Mouse (Mus musculus) heart, adult 18-20 months (tissue): ENCODE measurements around the gene Vmn1r192. TPM values are rescaled to one million over a fixed set of nuclear protein-coding genes. Genes with fewer than 3 reads are reported as not detected.
"Not testable (repeated sequence)": the region's sequence is repeated elsewhere in the genome, so short reads cannot be mapped to it uniquely, and the experiment has no call there.

Source experiments
- DNase-seq, 2 experiments: peaks; one replicate each; pipeline ENCODE4 v3.0.0; 2021 to 2022; ENCODE audit warnings: mixed read lengths in 1 of 2
- long read RNA-seq, 2 experiments: library from polyadenylated mRNA; stranded (forward); transcript quantifications; one replicate each; pipeline ENCODE4 v2.0.0; 2021
- microRNA-seq, 2 experiments: library from miRNA; unstranded; fragments of <30 nt; microRNA quantifications; one replicate each; pipeline ENCODE4 v1.2.0; 2022
- total RNA-seq, 2 experiments: library from RNA; stranded (reverse); gene quantifications; 2 replicates each; pipeline ENCODE4 v1.2.3; 2021

Vmn1r192 gene
- not detected for total RNA-seq
- long read RNA-seq, experiment 1, result 0 reads
- long read RNA-seq, experiment 2, result 0 reads

GRCm38 (mm10) chr13:22191041-22191440 is at the start of gene Vmn1r192:
Gene Vmn1r192, minus strand, starts transcription at chr13:22191141.
- DNase-seq, result no peak

GRCm38 (mm10) chr13:22223060-22223459 is 32.1 kb upstream of the Vmn1r192 start, which contains the start of gene Vmn1r193:
Gene Vmn1r193, minus strand, starts transcription at chr13:22223160.
- DNase-seq, result not testable (repeated sequence)

GRCm38 (mm10) chr13:22192756-22193155 is 1.8 kb upstream of the Vmn1r192 start:
- not testable (repeated sequence) for DNase-seq

GRCm38 (mm10) chr13:22190385-22190784 is 556 bp downstream of the Vmn1r192 start:
- DNase-seq, result no peak

- DNase-seq, result no peak
Observed at GRCm38 (mm10) chr13:22189313-22189712, 1.6 kb downstream of the Vmn1r192 start.

GRCm38 (mm10) chr13:22183869-22184268 is 7.1 kb downstream of the Vmn1r192 start, which contains the start of gene Vmn1r191:
Gene Vmn1r191, minus strand, starts transcription at chr13:22183969.
- DNase-seq, result no peak

- peak; percentile 21 to 43 for DNase-seq
Observed at GRCm38 (mm10) chr13:22168416-22168815, 22.5 kb downstream of the Vmn1r192 start.

GRCm38 (mm10) chr13:22136495-22137293 is 54.2 kb downstream of the Vmn1r192 start:
- not testable (repeated sequence) for DNase-seq

Small RNAs within 50 kb of the gene (microRNA-seq; reads per million reads assigned to microRNA genes)
- gene Gm23282, result 0 reads per million in 2 experiments
- 0 reads per million in 2 experiments for gene Gm25084

Other genes with a start within 250 kb of the Vmn1r192 start
- gene Zfp184, start 246.0 kb downstream of the Vmn1r192 start, total RNA-seq, result 1 to 10 TPM in 1 of 2 experiments, under 1 TPM in 1; 0.67 to 1.3 TPM
- not detected for gene Pom121l2, start 209.9 kb downstream of the Vmn1r192 start, total RNA-seq
- not detected for gene Prss16, start 181.4 kb downstream of the Vmn1r192 start, total RNA-seq
- gene Hist1h2ah, start 155.6 kb downstream of the Vmn1r192 start, total RNA-seq, result 10 to 100 TPM; 10.9 to 12.6 TPM
- gene Hist1h2bk, start 155.3 kb downstream of the Vmn1r192 start, total RNA-seq, result 10 to 100 TPM; 15.2 to 16.5 TPM
- 10 to 100 TPM; 15.0 to 20.2 TPM for gene Hist1h4i, start 149.8 kb downstream of the Vmn1r192 start, total RNA-seq
- gene Hist1h2ag, start 148.2 kb downstream of the Vmn1r192 start, total RNA-seq, result 10 to 100 TPM in 1 of 2 experiments, 1 to 10 TPM in 1; 7.7 to 10.8 TPM
- gene Hist1h2bj, start 147.9 kb downstream of the Vmn1r192 start, total RNA-seq, result 1 to 10 TPM; 2.8 to 6.2 TPM
- not detected for gene Vmn1r188, start 106.7 kb downstream of the Vmn1r192 start, total RNA-seq
- not detected for gene Vmn1r189, start 85.3 kb downstream of the Vmn1r192 start, total RNA-seq
- not detected for gene Vmn1r191, start 7.2 kb downstream of the Vmn1r192 start, total RNA-seq
- not detected for gene Vmn1r193, start 32.0 kb upstream of the Vmn1r192 start, total RNA-seq
- not detected for gene Vmn1r194, start 53.1 kb upstream of the Vmn1r192 start, total RNA-seq
- gene Vmn1r195, start 79.4 kb upstream of the Vmn1r192 start, total RNA-seq, result not detected
- not detected for gene Vmn1r196, start 98.8 kb upstream of the Vmn1r192 start, total RNA-seq
- not detected for gene Vmn1r197, start 133.4 kb upstream of the Vmn1r192 start, total RNA-seq
- gene Vmn1r198, start 159.2 kb upstream of the Vmn1r192 start, total RNA-seq, result not detected
- gene Vmn1r199, start 188.7 kb upstream of the Vmn1r192 start, total RNA-seq, result not detected
- not detected for gene Vmn1r200, start 199.2 kb upstream of the Vmn1r192 start, total RNA-seq